Mouse (Mus musculus): Measurements from ENCODE around the gene Olfr308. TPM values are rescaled to one million over a fixed set of nuclear protein-coding genes. Genes with fewer than 3 reads are reported as not detected.
"Not testable (repeated sequence)": the region's sequence is repeated elsewhere in the genome, so short reads cannot be mapped to it uniquely, and the experiment has no call there.

The Olfr308 gene
- polyA plus RNA-seq (2016; fragmentation: Nextera tagmentation; extraction: Ambion mirVana): not detected in 2 replicates

DNA sequence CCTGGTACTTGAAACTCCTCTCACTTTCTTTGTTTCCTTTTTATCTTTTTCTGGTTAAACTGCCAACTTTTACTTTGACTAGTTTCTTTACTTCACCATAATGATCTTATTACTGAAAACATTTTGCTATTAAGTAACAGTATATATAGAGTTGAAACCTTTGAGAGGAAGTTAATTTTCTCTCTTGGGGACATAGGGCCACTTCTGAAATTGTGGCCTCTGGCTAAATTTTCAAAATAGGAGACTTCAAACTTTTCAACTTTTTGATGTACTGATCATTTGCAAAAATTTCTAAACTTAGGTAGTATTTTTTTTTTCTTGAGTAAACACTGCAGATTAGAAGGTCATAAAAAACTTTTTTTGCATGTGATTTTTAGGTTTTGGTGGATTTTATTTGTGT is at the start of gene Olfr308:
TSS of gene Olfr308 (minus strand) at position 101 of the 400 bp plus-strand sequence.
- no peaks in the 10 kb centered on the region for H3K36me3 ChIP-seq
- no peaks in the 10 kb centered on the region for H3K27me3 ChIP-seq (ENCODE audit: insufficient read depth, poor library complexity, severe bottlenecking)
- H3K9me3 ChIP-seq: no peaks in the 10 kb centered on the region
- no peak within 1 kb of the TSS for H3K4me3 ChIP-seq
- H3K27ac ChIP-seq: no peak within 1 kb of the TSS
- no peak for DNase-seq (ENCODE audit: low spot score)
- no peaks in the 10 kb centered on the region for H3K4me1 ChIP-seq (replicated peaks)

DNA sequence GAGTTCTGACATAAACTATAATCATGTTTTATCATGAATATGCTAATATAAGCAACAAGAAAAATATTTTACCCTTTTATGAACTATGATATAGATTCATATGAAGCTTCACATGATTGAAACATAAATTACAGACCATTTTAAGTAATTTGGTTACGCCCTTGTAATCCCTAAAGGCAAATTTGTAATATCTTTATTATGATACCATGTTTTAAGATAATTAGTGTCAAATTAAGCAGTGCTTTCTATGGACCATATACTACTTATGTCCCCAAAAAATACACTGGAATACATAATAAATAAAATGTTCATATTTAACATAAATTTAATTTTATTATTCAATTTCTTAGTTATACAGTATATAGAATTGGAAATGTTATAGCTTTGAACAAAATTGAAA is 41.4 kb upstream of the Olfr308 start, which contains the start of gene Olfr305:
TSS of gene Olfr305 (minus strand) at position 101 of the 400 bp plus-strand sequence.
- H3K27ac ChIP-seq: no peak within 1 kb of the TSS
- 83% methylated on average over 1 of the region's 1 CpGs for WGBS

GRCm38 (mm10) chr7:86346296-86346695 is 20.9 kb upstream of the Olfr308 start:
- not testable (repeated sequence) for H3K36me3 ChIP-seq; H3K27me3 ChIP-seq (ENCODE audit: insufficient read depth, poor library complexity, severe bottlenecking); H3K4me3 ChIP-seq; H3K4me1 ChIP-seq (replicated peaks); H3K9me3 ChIP-seq; DNase-seq (ENCODE audit: low spot score); H3K27ac ChIP-seq
- WGBS: 92% methylated on average over 9 of the region's 9 CpGs

More for the DNA sequence above, 41.4 kb upstream of the Olfr308 start, which contains the start of gene Olfr305:
- DNase-seq (ENCODE audit: low spot score): no peak
- H3K36me3 ChIP-seq: no peaks in the 10 kb centered on the region
- no peaks in the 10 kb centered on the region for H3K27me3 ChIP-seq (ENCODE audit: insufficient read depth, poor library complexity, severe bottlenecking)
- H3K4me3 ChIP-seq: no peak within 1 kb of the TSS
- H3K9me3 ChIP-seq: no peaks in the 10 kb centered on the region
- H3K4me1 ChIP-seq (replicated peaks): no peaks in the 10 kb centered on the region

DNA sequence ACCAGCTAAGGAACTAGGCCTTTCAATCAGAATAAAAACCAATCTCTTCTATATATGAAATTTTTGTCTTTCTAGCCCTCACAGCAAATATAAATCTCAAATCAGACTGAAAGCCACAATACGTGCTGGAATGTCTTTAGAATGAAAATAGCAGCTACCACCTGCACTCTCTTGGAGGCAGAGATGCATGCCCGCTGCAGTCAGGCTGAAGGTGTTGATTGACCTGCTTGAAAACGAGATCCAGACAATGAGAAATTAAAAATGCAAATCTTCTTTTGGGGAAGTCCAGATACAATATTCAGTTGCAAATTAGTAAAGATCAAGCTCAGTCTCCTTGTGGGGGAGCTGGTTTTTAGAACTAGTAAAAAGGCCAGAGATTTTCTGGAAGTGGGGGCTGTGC is 18.8 kb upstream of the Olfr308 start:
- Histone ChIP-seq H3K27me3 (ENCODE audit: insufficient read depth, poor library complexity, severe bottlenecking) (no peaks in the 10 kb centered on the region), H3K36me3 (no peaks in the 10 kb centered on the region), H3K4me3 (no peak overlapping the region), H3K9me3 (no peaks in the 10 kb centered on the region), H3K27ac (no peak overlapping the region), H3K4me1 (replicated peaks) (no peaks in the 10 kb centered on the region)
- 75% methylated on average over 3 of the region's 3 CpGs for WGBS
- no peak for DNase-seq (ENCODE audit: low spot score)

GRCm38 (mm10) chr7:86342881-86343565 is 17.6 kb upstream of the Olfr308 start:
- 82% methylated on average over 14 of the region's 14 CpGs for WGBS
- Histone ChIP-seq H3K36me3 (no peaks in the 10 kb centered on the region), H3K4me1 (replicated peaks) (no peaks in the 10 kb centered on the region), H3K27ac (no peak overlapping the region), H3K27me3 (ENCODE audit: insufficient read depth, poor library complexity, severe bottlenecking) (no peaks in the 10 kb centered on the region), H3K9me3 (no peaks in the 10 kb centered on the region), H3K4me3 (no peak overlapping the region)
- DNase-seq (ENCODE audit: low spot score): no peak

GRCm38 (mm10) chr7:86337486-86337885 is 12.1 kb upstream of the Olfr308 start, which contains the start of gene Olfr307:
Olfr307 (minus strand) TSS chr7:86337586.
- no peak within 1 kb of the TSS for H3K27ac ChIP-seq
- H3K36me3 ChIP-seq: no peaks in the 10 kb centered on the region
- H3K9me3 ChIP-seq: no peaks in the 10 kb centered on the region
- no peaks in the 10 kb centered on the region for H3K27me3 ChIP-seq (ENCODE audit: insufficient read depth, poor library complexity, severe bottlenecking)
- no peak for DNase-seq (ENCODE audit: low spot score)
- WGBS: 85% methylated on average over 1 of the region's 1 CpGs
- H3K4me1 ChIP-seq (replicated peaks): no peaks in the 10 kb centered on the region
- H3K4me3 ChIP-seq: no peak within 1 kb of the TSS

DNA sequence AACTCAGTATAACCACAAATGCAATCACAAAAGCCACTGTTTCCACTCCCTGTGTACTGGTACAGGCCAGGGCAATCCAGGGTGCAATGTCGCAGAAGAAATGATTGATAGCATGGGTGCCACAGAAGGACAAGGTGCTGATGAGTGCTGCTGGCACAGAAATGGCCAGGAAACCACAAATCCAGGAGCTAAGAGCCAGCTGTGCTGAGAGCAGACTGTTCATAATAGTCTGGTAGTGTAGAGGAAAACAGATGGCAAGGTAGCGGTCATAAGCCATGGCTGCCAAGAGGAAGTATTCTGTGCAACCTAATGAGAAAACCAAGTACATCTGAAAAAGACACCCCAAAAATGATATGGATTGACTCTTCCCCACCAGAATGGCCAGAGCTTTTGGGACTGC is 4.1 kb downstream of the Olfr308 start:
- no peak for DNase-seq (ENCODE audit: low spot score)
- Histone ChIP-seq H3K4me1 (replicated peaks) (no peaks in the 10 kb centered on the region), H3K36me3 (no peaks in the 10 kb centered on the region), H3K4me3 (no peak overlapping the region), H3K9me3 (no peaks in the 10 kb centered on the region), H3K27me3 (ENCODE audit: insufficient read depth, poor library complexity, severe bottlenecking) (no peaks in the 10 kb centered on the region), H3K27ac (no peak overlapping the region)
- WGBS: 91% methylated on average over 2 of the region's 2 CpGs

GRCm38 (mm10) chr7:86313608-86314007 is 11.8 kb downstream of the Olfr308 start, which contains the start of gene Olfr309:
Olfr309 (minus strand) TSS chr7:86313708.
- Histone ChIP-seq H3K27ac (no peak within 1 kb of the TSS), H3K36me3 (no peaks in the 10 kb centered on the region), H3K4me1 (replicated peaks) (no peaks in the 10 kb centered on the region), H3K27me3 (ENCODE audit: insufficient read depth, poor library complexity, severe bottlenecking) (no peaks in the 10 kb centered on the region), H3K9me3 (no peaks in the 10 kb centered on the region), H3K4me3 (no peak within 1 kb of the TSS)
- 86% methylated on average over 2 of the region's 2 CpGs for WGBS
- no peak for DNase-seq (ENCODE audit: low spot score)

GRCm38 (mm10) chr7:86277072-86277471 is 48.4 kb downstream of the Olfr308 start, which contains the start of gene Olfr310:
Olfr310 (minus strand) TSS chr7:86277172.
- Histone ChIP-seq H3K36me3 (no peaks in the 10 kb centered on the region), H3K4me3 (no peak within 1 kb of the TSS), H3K27ac (no peak within 1 kb of the TSS), H3K4me1 (replicated peaks) (no peaks in the 10 kb centered on the region), H3K27me3 (ENCODE audit: insufficient read depth, poor library complexity, severe bottlenecking) (no peaks in the 10 kb centered on the region), H3K9me3 (no peaks in the 10 kb centered on the region)
- DNase-seq (ENCODE audit: low spot score): no peak
- 89% methylated on average over 1 of the region's 1 CpGs for WGBS

Other genes with a start within 250 kb of the Olfr308 start
- not detected in 2 replicates for gene Vmn2r75, start 153.9 kb downstream of the Olfr308 start, polyA plus RNA-seq (2016; fragmentation: Nextera tagmentation; extraction: Ambion mirVana)
- not detected in 2 replicates for gene Vmn2r76, start 79.3 kb downstream of the Olfr308 start, polyA plus RNA-seq (2016; fragmentation: Nextera tagmentation; extraction: Ambion mirVana)
- gene Olfr310, start 48.5 kb downstream of the Olfr308 start, polyA plus RNA-seq (2016; fragmentation: Nextera tagmentation; extraction: Ambion mirVana): not detected in 2 replicates
- not detected in 2 replicates for gene Olfr309, start 11.9 kb downstream of the Olfr308 start, polyA plus RNA-seq (2016; fragmentation: Nextera tagmentation; extraction: Ambion mirVana)
- not detected in 2 replicates for gene Olfr307, start 12.0 kb upstream of the Olfr308 start, polyA plus RNA-seq (2016; fragmentation: Nextera tagmentation; extraction: Ambion mirVana)
- not detected in 2 replicates for gene Olfr305, start 41.3 kb upstream of the Olfr308 start, polyA plus RNA-seq (2016; fragmentation: Nextera tagmentation; extraction: Ambion mirVana)
- not detected in 2 replicates for gene Olfr304, start 61.0 kb upstream of the Olfr308 start, polyA plus RNA-seq (2016; fragmentation: Nextera tagmentation; extraction: Ambion mirVana)
- gene Olfr303, start 72.2 kb upstream of the Olfr308 start, polyA plus RNA-seq (2016; fragmentation: Nextera tagmentation; extraction: Ambion mirVana): not detected in 2 replicates
- not detected in 2 replicates for gene Olfr301, start 78.2 kb upstream of the Olfr308 start, polyA plus RNA-seq (2016; fragmentation: Nextera tagmentation; extraction: Ambion mirVana)
- gene Olfr299, start 134.3 kb upstream of the Olfr308 start, polyA plus RNA-seq (2016; fragmentation: Nextera tagmentation; extraction: Ambion mirVana): not detected in 2 replicates
- not detected in 2 replicates for gene Olfr298, start 166.9 kb upstream of the Olfr308 start, polyA plus RNA-seq (2016; fragmentation: Nextera tagmentation; extraction: Ambion mirVana)
- not detected in 2 replicates for gene Olfr297, start 194.3 kb upstream of the Olfr308 start, polyA plus RNA-seq (2016; fragmentation: Nextera tagmentation; extraction: Ambion mirVana)

Measured in hindbrain, embryonic 10.5 days (tissue).